Mouse (Mus musculus) R1 (cell line): ENCODE data around the gene Bbs9.
"Not testable (repeated sequence)": the region's sequence is repeated elsewhere in the genome, so short reads cannot be mapped to it uniquely, and the experiment has no call there.

Experiments used
- DNase-seq: peaks from one replicate; pipeline ENCODE4 v3.0.0-alpha.2; 2018; ENCODE audit warnings: low read depth, low spot score

Gene Bbs9

DNA sequence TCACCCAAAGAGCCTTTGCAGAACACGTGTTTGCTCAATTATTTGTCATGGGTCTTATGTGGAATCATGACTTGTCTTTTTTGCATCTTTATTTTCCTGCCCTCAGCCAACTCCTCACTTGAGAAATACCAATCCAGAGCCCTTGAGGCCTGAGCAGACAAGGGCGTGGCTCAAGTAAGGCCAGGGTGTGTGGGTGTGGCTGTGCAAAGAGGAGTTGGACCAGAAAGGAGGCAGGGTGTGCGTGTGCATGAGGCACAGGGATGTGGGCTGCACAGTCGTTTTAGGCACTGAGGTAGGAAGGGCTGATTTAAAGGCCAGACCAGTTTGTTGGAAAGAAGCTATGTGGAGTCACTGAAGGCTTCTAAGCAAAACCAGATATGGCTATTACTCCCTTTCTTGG is 373.7 kb downstream of the Bbs9 start:
- DNase-seq: peak; percentile 36

DNA sequence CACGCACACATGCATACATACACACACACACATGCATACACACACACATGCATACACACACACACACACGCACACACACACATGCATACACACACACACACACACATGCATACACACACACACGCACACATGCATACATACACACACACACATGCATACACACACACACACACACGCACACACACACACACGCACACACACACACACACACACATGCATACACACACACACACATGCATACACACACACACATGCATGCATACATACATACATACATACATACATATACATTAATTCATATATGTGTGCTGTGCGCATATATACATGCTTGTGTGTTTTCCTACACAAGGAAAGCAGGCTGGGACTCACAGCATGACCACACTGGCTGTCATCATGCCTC is 393.6 kb downstream of the Bbs9 start:
- DNase-seq: not testable (repeated sequence)

DNA sequence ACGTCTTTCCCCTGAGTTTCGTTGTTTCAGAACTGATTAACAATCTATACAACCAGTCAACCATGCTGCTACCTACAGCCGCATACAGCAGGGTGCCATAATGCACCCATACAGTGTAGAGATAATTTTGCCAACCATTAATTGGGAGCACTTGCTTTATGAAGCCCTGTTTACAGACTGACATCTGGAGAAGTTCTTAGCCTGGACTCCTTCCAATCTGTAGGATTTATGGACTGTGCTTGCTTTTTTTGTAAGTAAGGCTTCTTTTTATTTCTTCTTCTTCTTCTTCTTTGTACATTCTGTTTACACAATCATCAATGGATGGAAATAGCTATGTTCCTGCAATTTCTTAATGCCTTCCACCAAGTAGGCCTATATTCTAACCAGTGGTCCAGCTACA is 395.1 kb downstream of the Bbs9 start:
- no peak for DNase-seq

DNA sequence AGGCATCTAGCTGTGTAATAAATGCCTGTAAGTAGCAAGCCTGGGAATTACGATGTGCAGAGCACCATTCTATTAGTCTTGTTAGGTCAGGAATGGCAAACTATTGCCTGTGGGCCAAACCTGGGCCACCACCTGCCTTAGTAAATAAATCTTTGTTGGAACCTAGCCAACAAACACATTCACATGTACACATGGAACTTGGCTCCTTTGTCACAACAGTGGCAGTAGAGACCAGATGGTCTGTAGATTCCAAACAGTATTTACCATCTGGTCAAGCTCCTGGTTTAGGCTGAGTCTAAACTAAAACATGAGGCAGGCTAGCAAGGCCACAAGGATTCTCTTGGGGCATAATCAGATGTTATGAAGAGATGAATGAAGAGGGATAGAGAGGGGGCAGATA is 399.7 kb downstream of the Bbs9 start:
- no peak for DNase-seq

DNA sequence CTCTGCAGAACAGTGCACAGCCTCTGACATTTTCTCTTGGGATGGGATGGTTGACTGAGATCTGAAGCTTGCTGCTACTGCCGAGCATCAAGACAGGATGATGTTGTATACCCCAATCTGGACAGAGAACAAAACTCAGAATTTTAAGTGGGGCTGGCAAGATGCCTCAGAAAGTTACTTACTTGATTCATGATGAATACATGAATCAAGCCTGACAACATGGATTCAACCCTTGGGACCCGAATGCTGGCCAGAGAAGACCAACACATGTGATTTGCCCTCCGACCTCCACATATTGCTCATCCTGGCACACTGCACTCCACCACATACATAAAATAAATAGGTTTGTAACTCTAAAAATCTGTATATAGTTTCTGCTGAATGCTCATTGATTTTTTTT is 403.8 kb downstream of the Bbs9 start:
- DNase-seq: no peak

DNA sequence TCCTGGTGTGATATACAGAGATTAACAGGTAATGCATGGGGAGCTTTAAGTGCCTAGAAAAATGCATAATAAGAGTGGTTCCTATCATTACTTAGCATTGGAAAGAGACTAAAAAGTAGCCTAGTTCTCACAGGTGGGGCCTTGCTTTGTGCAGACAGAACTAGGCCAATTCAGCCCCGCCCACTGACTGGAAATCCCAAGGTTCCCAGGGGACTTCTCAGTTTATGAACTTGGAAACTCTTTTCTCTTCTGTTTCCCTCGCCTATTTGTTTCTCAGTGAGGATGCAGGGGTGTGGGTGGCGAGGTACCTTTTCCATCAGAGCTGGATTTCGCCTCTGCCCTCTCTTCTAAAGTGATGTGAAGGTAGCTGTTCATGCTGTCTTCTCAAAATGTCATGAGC is 410.8 kb downstream of the Bbs9 start:
- no peak for DNase-seq

DNA sequence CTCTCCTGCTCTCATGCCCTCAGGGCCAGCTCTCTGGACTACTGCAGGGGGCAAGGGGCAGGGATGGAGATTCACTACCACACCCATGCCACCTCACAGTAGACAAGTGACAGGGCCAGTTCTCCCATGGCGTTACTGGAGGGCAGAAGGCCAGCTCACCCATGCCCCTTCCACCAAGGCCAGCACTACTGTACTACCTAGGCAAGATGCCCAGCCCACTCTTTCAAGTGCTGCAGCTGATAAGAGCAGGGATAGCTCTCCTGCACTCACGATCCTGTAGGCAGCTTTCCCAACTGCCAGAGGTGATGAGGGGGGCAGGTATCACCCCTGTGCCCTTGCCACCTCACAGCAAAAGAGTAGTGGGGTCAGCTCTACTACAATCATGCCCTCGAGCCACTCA is 429.9 kb downstream of the Bbs9 start:
- no peak for DNase-seq

DNA sequence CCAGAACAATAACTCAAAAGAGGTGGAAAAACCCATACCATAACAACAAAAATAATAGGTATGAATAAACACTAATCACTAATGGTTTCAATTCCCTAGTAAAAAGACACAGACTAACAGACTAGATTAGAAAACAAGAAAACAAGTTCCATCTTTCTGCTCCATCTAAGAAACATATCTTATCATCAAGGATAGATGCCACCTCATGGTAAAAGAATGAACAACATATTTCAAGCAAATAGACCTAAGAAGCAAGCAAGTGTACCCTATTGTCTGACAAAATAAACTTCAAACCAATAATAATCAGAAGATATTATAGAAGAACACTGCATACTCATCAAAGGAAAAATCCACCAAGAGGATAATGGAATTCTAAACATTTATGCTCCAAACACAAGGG is 441.3 kb downstream of the Bbs9 start:
- no peak for DNase-seq

DNA sequence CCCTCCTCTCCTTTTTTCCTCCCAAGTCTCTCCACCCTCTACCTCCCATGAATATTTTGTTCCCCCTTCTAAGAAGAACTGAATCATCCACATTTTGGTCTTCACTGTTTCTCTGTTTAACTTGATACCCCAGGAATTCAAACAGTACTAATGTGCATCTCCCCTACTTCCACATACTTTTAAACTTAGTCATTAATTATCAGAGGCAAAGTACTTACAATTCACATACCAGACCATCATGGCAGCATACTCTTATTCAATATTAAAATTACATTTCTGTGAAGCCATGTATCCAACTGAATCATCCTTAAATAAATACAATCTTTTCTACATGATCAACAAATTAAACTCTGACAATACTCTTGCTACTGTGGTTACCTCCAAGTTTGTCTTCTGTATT is 460.1 kb downstream of the Bbs9 start:
- DNase-seq: no peak
